ENCODE assay signal across 9 mouse cellular contexts in genomic region chr12:12580763-12581178, GRCm38 (mm10).
DNase-seq lines count a peak whose midpoint lies in the region; ATAC-seq lines count a peak whose summit lies in the region.
"Had no signal": no experiment of that assay in that cellular context is flagged by ENCODE, and none has a peak within 500 bp of the region (broad histone marks: within the 10 kb centered on the region; RNA-seq: fewer than 3 reads in every experiment).

No protein-coding gene starts in this region.

- ATAC-seq in CD4-positive, CD25-positive, alpha-beta regulatory T cell, adult 4 months: peak; percentile 84
- ATAC-seq in intestine, embryonic 16.5 days: 0 out of 2 replicates have a peak, but pooled peaks have one; percentile 23

- H3K27me3 ChIP-seq in intestine, embryonic 16.5 days (replicated peaks; ENCODE audit: control insufficient read depth, insufficient read depth, low read length): no peaks in the 10 kb centered on the region
- H3K27me3 ChIP-seq: embryonic facial prominence, embryonic 15.5 days had no signal

- H3K36me3 ChIP-seq in intestine, embryonic 16.5 days (ENCODE audit: control insufficient read depth, insufficient read depth, low read length): no peaks in the 10 kb centered on the region
- H3K36me3 ChIP-seq: embryonic facial prominence, embryonic 15.5 days had no signal

- H3K4me2 ChIP-seq in intestine, embryonic 16.5 days (ENCODE audit: low read depth, low read length): no peak overlapping the region
- H3K4me2 ChIP-seq: embryonic facial prominence, embryonic 15.5 days had no signal

- H3K27ac ChIP-seq in intestine, embryonic 16.5 days (ENCODE audit: low read length): no peak overlapping the region
- H3K27ac ChIP-seq: embryonic facial prominence, embryonic 15.5 days had no signal

- H3K4me1 ChIP-seq in intestine, embryonic 16.5 days (ENCODE audit: control insufficient read depth, insufficient read depth, low read length): peaks cover 4% of the 10 kb centered on the region

- no peak overlapping the region for H3K9ac ChIP-seq in intestine, embryonic 16.5 days (ENCODE audit: low read depth, low read length)
- H3K9ac ChIP-seq: embryonic facial prominence, embryonic 15.5 days had no signal

- 20% methylated on average over 8 of the region's 8 CpGs for WGBS in intestine, embryonic 16.5 days

- H3K4me3 ChIP-seq in intestine, embryonic 16.5 days (ENCODE audit: low read length): no peak overlapping the region
- H3K4me3 ChIP-seq: embryonic facial prominence, embryonic 15.5 days; myocyte had no signal

- peak; percentile 71 for DNase-seq in T-cell, adult 2 months (ENCODE audit: low spot score)
- peak; percentile 3 to 15 for DNase-seq in monocyte, adult 2 months (ENCODE audit: low read depth in 1 of 2, low spot score in 2 of 2)
- peak; percentile 62 to 70 for DNase-seq in thymus, postnatal 36 days
- DNase-seq in yolk sac, embryonic 10.5 days (ENCODE audit: low spot score): no peak
- DNase-seq in left cerebral cortex, postnatal 25 days (ENCODE audit: low spot score in 2 of 2): no peak

- intact Hi-C loops in left cerebral cortex, postnatal 25 days (cut with DNase I): no loop called here

- H3K9me3 ChIP-seq in intestine, embryonic 16.5 days (ENCODE audit: control insufficient read depth, low read length): no peaks in the 10 kb centered on the region
- H3K9me3 ChIP-seq: embryonic facial prominence, embryonic 15.5 days had no signal

Comparison
In these comparisons a context has a peak if more than half of its experiments do, and no peak if none do; other contexts are left out.
1. DNase-seq: peak in T-cell, adult 2 months (single experiment), monocyte, adult 2 months (2 of 2) and thymus, postnatal 36 days (2 of 2); none in yolk sac, embryonic 10.5 days (single experiment) and left cerebral cortex, postnatal 25 days (0 of 2).